Mouse (Mus musculus) MEL (cell line): Measurements from ENCODE around the gene Zscan26. TPM values are rescaled to one million over a fixed set of nuclear protein-coding genes. Genes with fewer than 3 reads are reported as not detected.
A peak's percentile ranks its signal among the peaks of the same experiment; 100 is the strongest.

Experiments used
- DNase-seq: peaks from one replicate; pipeline ENCODE4 v3.0.0; 2011; ENCODE audit warnings: low read depth, low spot score
- H3K27ac ChIP-seq: 2 replicates; pipeline ENCODE4 v1.5.1; 2012; ENCODE audit warnings: low read depth, mild to moderate bottlenecking, control low read depth, low read length, moderate library complexity; ENCODE audit not compliant: control insufficient read depth
- H3K27me3 ChIP-seq, 2 experiments: fragments of 150-350 bp in 1 of 2; sonication (generic) in 1 of 2; 2 replicates each; pipeline ENCODE4 v1.6.1; 2012; ENCODE audit warnings: low read length in 2 of 2, mild to moderate bottlenecking in 2 of 2, improper control_type of control experiment in 1 of 2, moderate library complexity in 1 of 2; ENCODE audit not compliant: insufficient read depth in 2 of 2, control insufficient read depth in 1 of 2
- H3K36me3 ChIP-seq, 2 experiments: 2 replicates each; pipeline ENCODE4 v1.6.1; 2012 to 2014; ENCODE audit warnings: low read length in 2 of 2, improper control_type of control experiment in 1 of 2, inconsistent platforms in 1 of 2, mild to moderate bottlenecking in 1 of 2; ENCODE audit not compliant: insufficient read depth in 2 of 2, control insufficient read depth in 1 of 2
- H3K4me1 ChIP-seq, 2 experiments: fragments of 150-350 bp in 1 of 2; sonication (generic) in 1 of 2; 2 replicates each; pipeline ENCODE4 v1.6.1; 2012; ENCODE audit warnings: low read length in 2 of 2, improper control_type of control experiment in 1 of 2, mild to moderate bottlenecking in 1 of 2; ENCODE audit not compliant: insufficient read depth in 2 of 2, control insufficient read depth in 1 of 2
- H3K4me3 ChIP-seq, 2 experiments: fragments of 150-350 bp in 1 of 2; sonication (generic) in 1 of 2; 2 replicates each; pipeline ENCODE4 v1.5.1; 2012; ENCODE audit warnings: low read depth in 2 of 2, low read length in 2 of 2, mild to moderate bottlenecking in 2 of 2, moderate library complexity in 2 of 2, control low read depth in 1 of 2, improper control_type of control experiment in 1 of 2; ENCODE audit not compliant: control insufficient read depth in 1 of 2, insufficient read depth in 1 of 2
- H3K79me2 ChIP-seq: 2 replicates; pipeline ENCODE4 v1.6.1; 2012; ENCODE audit warnings: mild to moderate bottlenecking, low read length, moderate library complexity; ENCODE audit not compliant: control insufficient read depth, poor library complexity, insufficient read depth
- H3K9ac ChIP-seq: 2 replicates; pipeline ENCODE4 v1.6.1; 2012; ENCODE audit warnings: low read depth, mild to moderate bottlenecking, control low read depth, low read length, moderate library complexity; ENCODE audit not compliant: control insufficient read depth, poor library complexity, severe bottlenecking
- H3K9me3 ChIP-seq: fragments of 150-350 bp; sonication (generic); replicated peaks from 2 replicates; pipeline ENCODE4 v1.6.1; 2012; ENCODE audit warnings: mild to moderate bottlenecking, low read length, improper control_type of control experiment, moderate library complexity; ENCODE audit not compliant: insufficient read depth
- CTCF ChIP-seq, 3 experiments: IDR thresholded peaks in 2 of 3; conservative IDR thresholded peaks in 1 of 3; 2 replicates each; pipeline ENCODE4 v1.5.1; 2011 to 2012; ENCODE audit warnings: low read length in 3 of 3, low read depth in 2 of 3, mild to moderate bottlenecking in 2 of 3, improper control_type of control experiment in 1 of 3, inconsistent platforms in 1 of 3, mixed read lengths in 1 of 3, moderate library complexity in 1 of 3; ENCODE audit not compliant: control insufficient read depth in 1 of 3, insufficient read depth in 1 of 3, poor library complexity in 1 of 3, severe bottlenecking in 1 of 3
- ELF1 ChIP-seq: IDR thresholded peaks from 2 replicates; pipeline ENCODE4 v1.6.1; 2014; ENCODE audit warnings: low read depth, mild to moderate bottlenecking, inconsistent platforms, low read length, improper control_type of control experiment, moderate library complexity
- EP300 ChIP-seq, 2 experiments: IDR thresholded peaks; 2 replicates each; pipeline ENCODE4 v1.6.1; 2011; ENCODE audit warnings: improper control_type of control experiment in 2 of 2, low read length in 2 of 2, low read depth in 1 of 2, mild to moderate bottlenecking in 1 of 2
- HCFC1 ChIP-seq: IDR thresholded peaks from 2 replicates; pipeline ENCODE4 v1.6.1; 2012; ENCODE audit warnings: low read depth, mild to moderate bottlenecking, inconsistent platforms, low read length, improper control_type of control experiment, moderate library complexity
- JUND ChIP-seq: IDR thresholded peaks from 2 replicates; pipeline ENCODE4 v1.6.1; 2011; ENCODE audit warnings: low read depth, mild to moderate bottlenecking, improper control_type of control experiment, low read length
- KAT2A ChIP-seq: conservative IDR thresholded peaks from 2 replicates; pipeline ENCODE4 v1.6.1; 2012; ENCODE audit warnings: low read depth, low read length, improper control_type of control experiment, inconsistent platforms
- MAFK ChIP-seq: IDR thresholded peaks from 2 replicates; pipeline ENCODE4 v1.6.1; 2011; ENCODE audit warnings: low read depth, mild to moderate bottlenecking, low read length, improper control_type of control experiment, borderline replicate concordance
- MAX ChIP-seq: IDR thresholded peaks from 2 replicates; pipeline ENCODE4 v1.6.1; 2011; ENCODE audit warnings: low read length, improper control_type of control experiment
- MXI1 ChIP-seq: IDR thresholded peaks from 2 replicates; pipeline ENCODE4 v1.6.1; 2011; ENCODE audit warnings: mild to moderate bottlenecking, low read depth, low read length, improper control_type of control experiment
- MYB ChIP-seq: IDR thresholded peaks from 2 replicates; pipeline ENCODE4 v1.6.1; 2011; ENCODE audit warnings: mild to moderate bottlenecking, low read depth, low read length, improper control_type of control experiment
- MYC ChIP-seq: IDR thresholded peaks from 2 replicates; pipeline ENCODE4 v1.6.1; 2011; ENCODE audit warnings: low read depth, mild to moderate bottlenecking, low read length, improper control_type of control experiment, moderate library complexity
- POLR2A ChIP-seq, 2 experiments: IDR thresholded peaks; 2 replicates each; pipeline ENCODE4 v1.6.1; 2011 to 2012; ENCODE audit warnings: low read length in 2 of 2, mild to moderate bottlenecking in 2 of 2, control low read depth in 1 of 2, improper control_type of control experiment in 1 of 2, low read depth in 1 of 2, moderate library complexity in 1 of 2; ENCODE audit not compliant: control insufficient read depth in 1 of 2, insufficient read depth in 1 of 2, poor library complexity in 1 of 2
- RCOR1 ChIP-seq: IDR thresholded peaks from 2 replicates; pipeline ENCODE4 v1.6.1; 2012; ENCODE audit warnings: low read depth, mild to moderate bottlenecking, inconsistent platforms, low read length, improper control_type of control experiment
- SIN3A ChIP-seq: IDR thresholded peaks from 2 replicates; pipeline ENCODE4 v1.6.1; 2012; ENCODE audit warnings: low read length, improper control_type of control experiment, inconsistent platforms
- TBP ChIP-seq: IDR thresholded peaks from 2 replicates; pipeline ENCODE4 v1.8.0; 2011; ENCODE audit warnings: low read depth, low read length, improper control_type of control experiment
- TCF12 ChIP-seq: IDR thresholded peaks from 2 replicates; pipeline ENCODE4 v1.6.1; 2014; ENCODE audit warnings: low read depth, mild to moderate bottlenecking, inconsistent platforms, low read length, improper control_type of control experiment, moderate library complexity
- UBTF ChIP-seq: IDR thresholded peaks from 2 replicates; pipeline ENCODE4 v1.6.1; 2012; ENCODE audit warnings: low read depth, mild to moderate bottlenecking, inconsistent platforms, low read length, improper control_type of control experiment, moderate library complexity, borderline replicate concordance; ENCODE audit not compliant: insufficient read depth
- USF1 ChIP-seq: IDR thresholded peaks from 2 replicates; pipeline ENCODE4 v1.6.1; 2014; ENCODE audit warnings: low read depth, mild to moderate bottlenecking, inconsistent platforms, low read length, improper control_type of control experiment, moderate library complexity
- ZC3H11A ChIP-seq: IDR thresholded peaks from 2 replicates; pipeline ENCODE4 v1.6.1; 2012; ENCODE audit warnings: low read depth, mild to moderate bottlenecking, inconsistent platforms, low read length, improper control_type of control experiment
- ZMIZ1 ChIP-seq: IDR thresholded peaks from 2 replicates; pipeline ENCODE4 v1.6.1; 2012; ENCODE audit warnings: low read depth, mild to moderate bottlenecking, inconsistent platforms, low read length, improper control_type of control experiment, moderate library complexity
- polyA plus RNA-seq, 2 experiments: library from polyadenylated mRNA; stranded (reverse) in 1 of 2; unstranded in 1 of 2; fragments of >175 nt in 1 of 2; fragments of >200 nt in 1 of 2; gene quantifications; 2 replicates each; pipeline versions ENCODE4 v1.2.1 to v1.2.4; 2012; ENCODE audit warnings: low replicate concordance in 2 of 2, low read depth in 1 of 2; ENCODE audit not compliant: insufficient read length in 2 of 2, insufficient read depth in 1 of 2, missing spikeins in 1 of 2
- total RNA-seq: library from RNA; depleted of rRNA; stranded (reverse); fragments of 300-350 nt; gene quantifications from 2 replicates; pipeline ENCODE4 v1.2.3, GENCODE M21; 2012

Zscan26 gene
- total and polyA plus RNA-seq, 3 experiments = 7.4 to 8.0 TPM; not detected in 1

DNA sequence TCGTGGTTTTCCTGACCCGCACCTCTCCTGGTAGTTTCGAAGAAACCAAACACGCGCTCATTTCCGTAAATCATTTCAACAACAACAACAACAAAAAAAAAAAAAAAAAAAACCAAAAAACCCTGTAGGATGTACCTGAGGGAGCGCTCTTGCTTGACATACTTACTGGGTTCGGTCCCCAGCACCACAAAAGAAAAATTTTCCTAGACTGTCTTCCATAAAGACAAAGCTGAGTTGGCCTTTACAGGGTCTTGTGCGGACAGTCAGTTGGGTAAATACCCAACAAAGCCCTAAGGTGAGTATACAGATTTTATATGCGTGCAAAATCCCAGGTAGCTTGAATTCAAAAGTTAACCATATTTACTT lies 12.3 kb downstream of the Zscan26 start:
- no peak overlapping the region for H3K9ac ChIP-seq
- no peak for DNase-seq
- no peak for TF ChIP-seq ZC3H11A
- no peak for TF ChIP-seq MXI1
- no peak for TF ChIP-seq USF1
- no peak for TF ChIP-seq MAX
- TF ChIP-seq MYB = no peak
- no peak for TF ChIP-seq MYC
- no peak for TF ChIP-seq SIN3A
- no peak for TF ChIP-seq TBP
- TF ChIP-seq ZMIZ1 = no peak
- TF ChIP-seq TCF12 = no peak
- TF ChIP-seq CTCF (IDR thresholded peaks at IDR 0.05 in 2 of 3, conservative IDR thresholded peaks at IDR 0.05 in 1 of 3; ENCODE audit: control insufficient read depth in 1 of 3, insufficient read depth in 1 of 3, low read depth in 2 of 3, low read length in 3 of 3, poor library complexity in 1 of 3, severe bottlenecking in 1 of 3) = no peak
- H3K9me3 ChIP-seq = no peaks in the 10 kb centered on the region
- peak overlapping the region; percentile 43 to 72; a peak in 2 of 4 replicates for H3K4me3 ChIP-seq
- H3K4me1 ChIP-seq = no peaks in the 10 kb centered on the region
- H3K27me3 ChIP-seq = no peaks in the 10 kb centered on the region
- no peak overlapping the region for H3K27ac ChIP-seq
- H3K79me2 ChIP-seq = no peaks in the 10 kb centered on the region
- no peaks in the 10 kb centered on the region; a peak in 1 of 4 replicates for H3K36me3 ChIP-seq

DNA sequence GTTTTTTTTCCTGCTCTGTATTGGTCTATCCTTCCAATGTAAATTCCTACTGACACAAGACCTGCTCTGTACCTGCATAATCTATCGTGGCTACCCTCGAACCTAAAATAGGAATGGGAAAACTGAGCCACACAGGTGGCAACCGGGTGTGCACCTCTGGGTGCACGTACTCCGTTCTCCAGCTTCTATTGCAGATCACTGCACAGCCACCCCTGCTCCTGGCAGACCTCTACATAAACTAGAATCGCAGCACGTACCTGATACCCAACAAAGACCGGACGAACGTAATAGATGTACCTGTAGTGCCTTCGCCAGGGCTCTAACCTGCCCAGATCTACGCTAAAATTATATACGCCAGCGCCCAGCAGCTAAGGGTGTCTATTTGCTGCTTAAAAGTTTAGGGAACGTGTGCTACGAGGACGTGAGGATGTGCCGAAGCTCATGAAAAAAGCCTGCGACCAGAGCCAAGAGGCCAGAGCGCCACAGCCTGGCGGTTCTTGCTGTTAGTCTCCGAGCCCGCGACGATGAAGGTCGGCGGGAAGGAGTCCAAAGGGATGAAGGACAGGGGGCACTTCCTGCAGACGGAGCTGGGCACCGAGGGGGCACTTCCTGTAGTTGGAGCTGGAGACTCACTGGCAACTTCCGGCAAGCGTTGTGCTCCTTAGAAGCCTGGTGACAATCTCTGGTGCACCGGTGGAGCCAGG lies 12.9 kb downstream of the Zscan26 start, which contains the start of gene Pgbd1:
Pgbd1 (minus strand) TSS at position 556 of the 704 bp plus-strand sequence.
- TF ChIP-seq HCFC1 (0 out of 2 replicates have a peak, but pooled peaks have one; percentile 46), ELF1 (no peak)
- H3K9ac ChIP-seq = peak within 1 kb of the TSS; percentile 21

DNA sequence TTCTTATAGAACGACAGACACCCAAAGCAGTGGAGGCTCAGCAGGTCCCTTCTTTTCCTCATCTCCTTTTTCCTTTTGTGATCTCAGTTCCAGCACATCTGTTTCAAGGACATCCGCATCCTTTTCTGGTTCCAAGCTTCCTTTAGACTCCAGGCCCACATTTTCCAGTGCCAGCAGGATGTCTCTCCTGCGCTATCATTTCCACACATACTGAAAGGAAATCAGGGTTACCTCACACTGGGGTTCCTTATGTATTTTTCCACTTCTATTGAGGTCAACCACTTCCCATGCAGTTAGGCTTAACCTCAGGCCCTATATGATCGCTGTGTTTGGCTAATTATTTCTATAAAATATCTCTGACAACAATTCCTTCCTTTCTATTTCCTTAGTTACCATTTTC lies 18.1 kb downstream of the Zscan26 start:
- TF ChIP-seq RCOR1 = no peak
- TF ChIP-seq MYB = no peak
- no peak for TF ChIP-seq EP300 (IDR thresholded peaks at IDR 0.05; ENCODE audit: low read depth in 1 of 2, low read length in 2 of 2)
- no peak for TF ChIP-seq UBTF
- no peak for TF ChIP-seq KAT2A
- TF ChIP-seq MAX = no peak
- TF ChIP-seq ZC3H11A = no peak
- no peak for TF ChIP-seq TCF12
- no peak for TF ChIP-seq POLR2A (IDR thresholded peaks at IDR 0.05; ENCODE audit: control insufficient read depth in 1 of 2, insufficient read depth in 1 of 2, low read depth in 1 of 2, low read length in 2 of 2, poor library complexity in 1 of 2)
- TF ChIP-seq JUND = no peak
- TF ChIP-seq MAFK = no peak
- DNase-seq = no peak
- no peak overlapping the region for H3K9ac ChIP-seq

More for the DNA sequence above, 12.9 kb downstream of the Zscan26 start, which contains the start of gene Pgbd1:
- Histone ChIP-seq H3K9me3 (no peaks in the 10 kb centered on the region), H3K27me3 (no peaks in the 10 kb centered on the region), H3K27ac (no peak within 1 kb of the TSS), H3K79me2 (no peaks in the 10 kb centered on the region), H3K4me1 (no peaks in the 10 kb centered on the region), H3K4me3 (peak within 1 kb of the TSS; percentile 43 to 72), H3K36me3 (no peaks in the 10 kb centered on the region; a peak in 1 of 4 replicates)
- peak; percentile 52 for DNase-seq

More for the DNA sequence above, 18.1 kb downstream of the Zscan26 start:
- H3K36me3 ChIP-seq = no peaks in the 10 kb centered on the region
- no peak overlapping the region for H3K27ac ChIP-seq
- H3K4me3 ChIP-seq = no peak overlapping the region
- no peaks in the 10 kb centered on the region for H3K4me1 ChIP-seq
- H3K27me3 ChIP-seq = no peaks in the 10 kb centered on the region; a peak in 1 of 4 replicates
- H3K79me2 ChIP-seq = no peaks in the 10 kb centered on the region
- H3K9me3 ChIP-seq = no peaks in the 10 kb centered on the region
